Mouse (Mus musculus) midbrain, embryonic 15.5 days (tissue): ENCODE data around the gene Srgn. TPM values are rescaled to one million over a fixed set of nuclear protein-coding genes. Genes with fewer than 3 reads are reported as not detected.

Source experiments
- ATAC-seq: fragments of 200-750 bp; cut with Nextera tagmentation; replicated peaks from 2 replicates; pipeline ENCODE4 v1.8.0; 2017; ENCODE audit warnings: moderate TSS enrichment
- H3K27ac ChIP-seq: fragments of 300-500 bp; sonication (generic); 2 replicates; pipeline ENCODE4 v1.5.1; 2015; ENCODE audit warnings: mild to moderate bottlenecking, inconsistent platforms
- H3K27me3 ChIP-seq: fragments of 300-500 bp; sonication (generic); replicated peaks from 2 replicates; pipeline ENCODE4 v1.6.1; 2015; ENCODE audit warnings: inconsistent platforms
- H3K36me3 ChIP-seq: fragments of 300-500 bp; sonication (generic); replicated peaks from 2 replicates; pipeline ENCODE4 v1.6.1; 2015; ENCODE audit warnings: inconsistent platforms
- H3K4me1 ChIP-seq: fragments of 300-500 bp; sonication (generic); 2 replicates; pipeline ENCODE4 v1.6.1; 2015; ENCODE audit warnings: inconsistent platforms
- H3K4me2 ChIP-seq: fragments of 300-500 bp; sonication (generic); 2 replicates; pipeline ENCODE4 v1.6.1; 2015; ENCODE audit warnings: inconsistent platforms, mild to moderate bottlenecking, moderate library complexity
- H3K4me3 ChIP-seq: fragments of 300-500 bp; sonication (generic); 2 replicates; pipeline ENCODE4 v1.5.1; 2015; ENCODE audit warnings: mild to moderate bottlenecking, inconsistent platforms
- H3K9ac ChIP-seq: fragments of 300-500 bp; sonication (generic); 2 replicates; pipeline ENCODE4 v1.6.1; 2015; ENCODE audit warnings: mild to moderate bottlenecking, inconsistent platforms
- H3K9me3 ChIP-seq: fragments of 300-500 bp; sonication (generic); 2 replicates; pipeline ENCODE4 v1.6.1; 2016; ENCODE audit warnings: inconsistent platforms
- WGBS: fragments of 180-500 bp; shearing (Covaris S2); methylation state at CpG from one replicate; pipeline ENCODE4 v1.1.7; 2015; ENCODE audit warnings: mixed read lengths; 5-methylcytosine and 5-hydroxymethylcytosine counted together
- polyA plus RNA-seq: library from polyadenylated mRNA; unstranded; fragments of >200 nt; fragmentation: Nextera tagmentation; extraction: Ambion mirVana; gene quantifications from 2 replicates; pipeline ENCODE4 v1.2.1, GENCODE M21; 2015

The Srgn gene
- polyA plus RNA-seq, 1 experiment from 2014 or later, result 10.5 TPM

DNA sequence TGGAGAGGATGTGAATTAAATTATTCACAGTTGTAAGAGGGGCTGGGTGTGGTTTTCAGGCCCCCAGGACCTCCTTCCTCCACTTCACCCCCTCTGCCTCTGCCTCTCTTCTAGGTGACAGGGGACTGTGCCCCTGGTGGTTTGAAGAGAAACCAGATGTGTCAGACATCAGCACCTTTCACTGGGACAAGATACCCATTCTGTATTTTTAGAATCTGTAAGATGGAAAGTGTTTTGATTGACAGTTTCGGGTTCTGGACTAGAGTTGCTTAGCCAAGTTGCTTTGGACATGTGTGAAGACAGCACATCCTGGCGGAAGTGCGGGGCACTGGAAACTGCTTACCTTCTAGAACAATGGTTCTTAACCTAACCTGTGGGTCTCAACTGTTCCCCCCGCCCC lies 17.1 kb upstream of the Srgn start:
- Histone ChIP-seq H3K9me3 (no peaks in the 10 kb centered on the region), H3K27me3 (no peaks in the 10 kb centered on the region), H3K4me1 (no peaks in the 10 kb centered on the region), H3K4me3 (no peak overlapping the region), H3K4me2 (no peak overlapping the region), H3K36me3 (no peaks in the 10 kb centered on the region), H3K9ac (no peak overlapping the region), H3K27ac (no peak overlapping the region)
- WGBS, result 90% methylated on average over 4 of the region's 4 CpGs
- no peak for ATAC-seq

GRCm38 (mm10) chr10:62543399-62543808 lies 16.2 kb upstream of the Srgn start:
- no peak overlapping the region for H3K9ac ChIP-seq
- no peak overlapping the region for H3K4me2 ChIP-seq
- no peak for ATAC-seq
- WGBS, result 83% methylated on average over 12 of the region's 12 CpGs
- no peak overlapping the region for H3K27ac ChIP-seq
- no peaks in the 10 kb centered on the region for H3K36me3 ChIP-seq
- H3K9me3 ChIP-seq, result no peaks in the 10 kb centered on the region
- no peaks in the 10 kb centered on the region for H3K27me3 ChIP-seq
- no peak overlapping the region for H3K4me3 ChIP-seq
- H3K4me1 ChIP-seq, result no peaks in the 10 kb centered on the region

GRCm38 (mm10) chr10:62542928-62543327 lies 15.7 kb upstream of the Srgn start:
- Histone ChIP-seq H3K27me3 (no peaks in the 10 kb centered on the region), H3K27ac (no peak overlapping the region), H3K36me3 (no peaks in the 10 kb centered on the region), H3K9me3 (no peaks in the 10 kb centered on the region), H3K4me2 (no peak overlapping the region), H3K9ac (no peak overlapping the region), H3K4me1 (no peaks in the 10 kb centered on the region), H3K4me3 (no peak overlapping the region)
- no peak for ATAC-seq
- WGBS, result 92% methylated on average over 8 of the region's 8 CpGs

DNA sequence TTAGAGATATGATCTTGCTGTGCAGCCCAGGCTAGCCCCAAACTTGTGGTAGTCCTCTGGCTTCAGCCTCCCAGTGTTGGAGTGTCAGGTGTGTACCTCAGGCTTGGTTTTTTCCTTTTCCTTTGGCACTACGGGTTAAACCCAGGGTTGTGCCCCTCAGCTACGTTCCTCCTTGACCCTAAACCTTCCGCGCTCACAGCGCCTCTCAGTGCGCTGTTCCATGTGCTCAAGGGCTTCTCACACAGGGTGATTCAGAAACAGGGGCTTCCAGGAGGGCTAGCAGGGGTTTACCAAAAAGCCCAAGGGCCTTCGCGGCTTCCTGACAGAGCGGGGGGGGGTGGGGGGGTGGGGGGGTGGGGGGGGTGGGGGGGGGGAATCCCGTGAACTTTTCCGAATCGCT lies 15.3 kb upstream of the Srgn start:
- H3K27me3 ChIP-seq, result no peaks in the 10 kb centered on the region
- ATAC-seq, result no peak
- H3K27ac ChIP-seq, result no peak overlapping the region
- H3K9me3 ChIP-seq, result no peaks in the 10 kb centered on the region
- no peak overlapping the region for H3K9ac ChIP-seq
- no peak overlapping the region for H3K4me2 ChIP-seq
- no peak overlapping the region for H3K4me3 ChIP-seq
- no peaks in the 10 kb centered on the region for H3K36me3 ChIP-seq
- H3K4me1 ChIP-seq, result no peaks in the 10 kb centered on the region
- 93% methylated on average over 11 of the region's 12 CpGs for WGBS

DNA sequence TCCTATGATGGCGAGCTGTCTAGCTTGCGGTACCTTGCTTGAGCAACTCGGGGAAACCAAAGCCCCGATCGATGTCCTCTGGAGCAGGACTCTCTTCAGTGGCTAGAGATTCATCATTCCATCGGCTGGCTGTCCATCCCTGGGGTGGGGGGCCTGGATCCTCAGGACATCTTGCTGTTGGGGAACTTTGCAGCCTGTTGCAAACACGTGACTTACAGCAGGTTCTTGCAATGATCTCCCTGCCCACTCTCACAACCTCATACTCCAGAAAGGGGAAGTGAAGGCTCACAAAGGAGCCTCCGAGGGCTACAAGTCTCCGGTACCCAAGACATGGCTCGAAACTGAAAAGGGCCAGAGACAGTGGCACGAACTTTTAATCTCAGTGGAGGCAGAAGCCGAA lies 14.2 kb upstream of the Srgn start:
- WGBS, result 95% methylated on average over 12 of the region's 12 CpGs
- Histone ChIP-seq H3K4me2 (no peak overlapping the region), H3K4me1 (no peaks in the 10 kb centered on the region), H3K9ac (no peak overlapping the region), H3K36me3 (no peaks in the 10 kb centered on the region), H3K27me3 (no peaks in the 10 kb centered on the region), H3K4me3 (no peak overlapping the region), H3K27ac (no peak overlapping the region), H3K9me3 (no peaks in the 10 kb centered on the region)
- no peak for ATAC-seq

- H3K4me3 ChIP-seq, result no peak overlapping the region
- no peak overlapping the region for H3K27ac ChIP-seq
- H3K27me3 ChIP-seq, result no peaks in the 10 kb centered on the region
- H3K36me3 ChIP-seq, result no peaks in the 10 kb centered on the region
- H3K4me1 ChIP-seq, result no peaks in the 10 kb centered on the region
- no peak overlapping the region for H3K9ac ChIP-seq
- no peaks in the 10 kb centered on the region for H3K9me3 ChIP-seq
- WGBS, result 69% methylated on average over 3 of the region's 3 CpGs
- ATAC-seq, result no peak
- H3K4me2 ChIP-seq, result no peak overlapping the region
These were observed 13.5 kb upstream of the Srgn start for GRCm38 (mm10) chr10:62540800-62541199.

- H3K4me3 ChIP-seq, result no peak overlapping the region
- no peak overlapping the region for H3K4me2 ChIP-seq
- H3K4me1 ChIP-seq, result no peaks in the 10 kb centered on the region
- H3K9me3 ChIP-seq, result no peaks in the 10 kb centered on the region
- no peak overlapping the region for H3K9ac ChIP-seq
- H3K27me3 ChIP-seq, result no peaks in the 10 kb centered on the region
- ATAC-seq, result no peak
- no peaks in the 10 kb centered on the region for H3K36me3 ChIP-seq
- H3K27ac ChIP-seq, result no peak overlapping the region
- WGBS, result 81% methylated on average over 7 of the region's 7 CpGs
These were observed 7.3 kb upstream of the Srgn start for GRCm38 (mm10) chr10:62534509-62534908.

GRCm38 (mm10) chr10:62532832-62533231 lies 5.6 kb upstream of the Srgn start:
- no peak overlapping the region for H3K9ac ChIP-seq
- H3K9me3 ChIP-seq, result no peaks in the 10 kb centered on the region
- WGBS, result 50% methylated on average over 2 of the region's 2 CpGs
- H3K27ac ChIP-seq, result no peak overlapping the region
- no peak overlapping the region for H3K4me2 ChIP-seq
- H3K4me1 ChIP-seq, result no peaks in the 10 kb centered on the region
- no peak for ATAC-seq
- H3K36me3 ChIP-seq, result no peaks in the 10 kb centered on the region
- H3K27me3 ChIP-seq, result no peaks in the 10 kb centered on the region
- H3K4me3 ChIP-seq, result no peak overlapping the region

DNA sequence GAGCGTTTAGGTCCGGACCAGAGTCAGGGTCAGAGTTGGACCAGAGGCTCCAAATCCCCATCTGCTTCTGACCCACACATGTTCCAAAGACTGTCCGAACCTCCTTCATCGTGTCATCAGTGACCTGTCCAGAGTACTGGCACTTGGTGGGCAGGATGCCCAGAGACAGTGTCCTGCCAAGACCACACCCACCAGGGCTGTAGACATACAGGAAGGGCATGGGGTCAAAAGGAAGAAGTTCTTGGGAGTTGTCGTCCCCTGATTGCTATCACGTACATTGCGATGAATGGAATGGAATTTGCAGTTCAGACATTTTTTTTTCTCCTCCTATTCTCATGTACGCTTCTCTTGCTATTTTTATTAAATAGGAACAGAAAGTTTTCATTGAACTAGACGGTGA lies 2.9 kb upstream of the Srgn start:
- H3K36me3 ChIP-seq, result no peaks in the 10 kb centered on the region
- H3K4me3 ChIP-seq, result no peak overlapping the region
- no peak overlapping the region for H3K27ac ChIP-seq
- ATAC-seq, result no peak
- H3K4me1 ChIP-seq, result no peaks in the 10 kb centered on the region
- H3K9me3 ChIP-seq, result no peaks in the 10 kb centered on the region
- H3K9ac ChIP-seq, result no peak overlapping the region
- H3K27me3 ChIP-seq, result no peaks in the 10 kb centered on the region
- 87% methylated on average over 9 of the region's 9 CpGs for WGBS
- H3K4me2 ChIP-seq, result no peak overlapping the region

- H3K4me3 ChIP-seq, result no peak overlapping the region
- H3K4me1 ChIP-seq, result no peaks in the 10 kb centered on the region
- no peak for ATAC-seq
- H3K9ac ChIP-seq, result no peak overlapping the region
- no peak overlapping the region for H3K27ac ChIP-seq
- WGBS, result 77% methylated on average over 7 of the region's 7 CpGs
- no peaks in the 10 kb centered on the region for H3K36me3 ChIP-seq
- no peak overlapping the region for H3K4me2 ChIP-seq
- no peaks in the 10 kb centered on the region for H3K27me3 ChIP-seq
- no peaks in the 10 kb centered on the region for H3K9me3 ChIP-seq
These were observed 4.8 kb downstream of the Srgn start for GRCm38 (mm10) chr10:62522346-62522950.

- H3K4me1 ChIP-seq, result no peaks in the 10 kb centered on the region
- no peaks in the 10 kb centered on the region for H3K9me3 ChIP-seq
- H3K9ac ChIP-seq, result no peak overlapping the region
- H3K36me3 ChIP-seq, result no peaks in the 10 kb centered on the region
- no peak overlapping the region for H3K4me3 ChIP-seq
- 82% methylated on average over 4 of the region's 4 CpGs for WGBS
- H3K4me2 ChIP-seq, result no peak overlapping the region
- no peaks in the 10 kb centered on the region for H3K27me3 ChIP-seq
- ATAC-seq, result no peak
- H3K27ac ChIP-seq, result no peak overlapping the region
These were observed 5.5 kb downstream of the Srgn start for GRCm38 (mm10) chr10:62521763-62522162.

DNA sequence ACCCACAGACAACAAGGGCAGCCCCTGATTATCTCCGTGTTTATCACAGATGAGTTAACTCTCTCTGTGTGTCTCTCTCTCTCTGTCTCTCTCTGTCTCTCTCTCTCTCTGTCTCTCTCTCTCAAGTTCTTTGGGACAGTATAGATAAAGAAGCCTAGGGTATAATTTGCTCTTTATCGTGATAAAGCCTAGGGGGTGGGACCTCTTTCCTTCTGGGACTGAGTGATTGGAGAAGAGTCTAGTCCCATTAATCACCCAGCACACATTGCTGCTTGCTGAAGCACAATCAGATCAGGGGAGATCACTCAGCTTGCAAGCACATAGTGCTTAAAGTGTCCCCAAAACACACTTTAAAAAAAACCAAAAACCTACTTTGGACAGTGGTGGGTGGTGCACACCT lies 6.3 kb downstream of the Srgn start:
- 80% methylated on average over 2 of the region's 2 CpGs for WGBS

GRCm38 (mm10) chr10:62517511-62517910 lies 9.7 kb downstream of the Srgn start:
- Histone ChIP-seq H3K9ac (no peak overlapping the region), H3K4me2 (no peak overlapping the region), H3K4me1 (no peaks in the 10 kb centered on the region), H3K27ac (no peak overlapping the region), H3K27me3 (no peaks in the 10 kb centered on the region), H3K9me3 (no peaks in the 10 kb centered on the region), H3K4me3 (no peak overlapping the region), H3K36me3 (no peaks in the 10 kb centered on the region)
- WGBS, result 87% methylated on average over 6 of the region's 6 CpGs
- no peak for ATAC-seq

More for the DNA sequence above, 6.3 kb downstream of the Srgn start:
- Histone ChIP-seq H3K4me2 (no peak overlapping the region), H3K27me3 (no peaks in the 10 kb centered on the region), H3K4me3 (no peak overlapping the region), H3K27ac (no peak overlapping the region), H3K9ac (no peak overlapping the region), H3K36me3 (no peaks in the 10 kb centered on the region), H3K9me3 (no peaks in the 10 kb centered on the region), H3K4me1 (no peaks in the 10 kb centered on the region)
- ATAC-seq, result no peak
